Mouse (Mus musculus): ENCODE data around the gene 9030612E09Rik. TPM values are rescaled to one million over a fixed set of nuclear protein-coding genes. Genes with fewer than 3 reads are reported as not detected.

9030612E09Rik gene
- total and polyA plus RNA-seq, 3 experiments: not detected

DNA sequence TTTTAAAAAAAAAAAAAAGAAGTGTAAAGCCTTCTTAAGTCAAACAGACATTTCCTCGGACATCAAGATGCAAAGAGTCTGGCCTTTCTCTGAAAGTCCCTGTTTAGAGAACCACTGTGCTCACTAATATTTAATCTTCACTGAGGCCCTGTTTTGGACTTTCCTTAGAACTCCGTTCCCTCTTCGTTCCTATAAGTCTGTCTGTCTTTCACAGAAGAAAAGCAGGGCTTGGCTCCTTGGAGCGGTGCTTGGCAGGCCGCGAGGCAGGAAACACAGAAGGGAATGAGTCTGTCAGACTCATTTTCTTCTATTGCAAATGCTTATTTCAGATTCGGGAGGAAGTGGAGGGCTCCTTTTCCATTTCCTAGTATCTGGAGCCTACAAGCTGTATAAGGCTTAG is 5.7 kb upstream of the 9030612E09Rik start:
- no peaks in the 10 kb centered on the region for H3K4me1 ChIP-seq (ENCODE audit: insufficient read depth, low read depth, low read length)
- no peaks in the 10 kb centered on the region for H3K36me3 ChIP-seq (replicated peaks)
- ATAC-seq (ENCODE audit: extremely low read depth, insufficient number of reproducible peaks, low FRiP score, poor library complexity, severe bottlenecking) (no peak), DNase-seq (ENCODE audit: low spot score) (no peak)
- no peak overlapping the region for H3K4me3 ChIP-seq (ENCODE audit: low read depth, low read length)
- TF ChIP-seq CTCF (IDR thresholded peaks at IDR 0.05; ENCODE audit: low read depth, low read length): no peak
- no peak for TF ChIP-seq GATA2 (IDR thresholded peaks at IDR 0.05; ENCODE audit: borderline replicate concordance, low read depth, low read length)
- no peak for TF ChIP-seq POLR2AphosphoS5 (IDR thresholded peaks at IDR 0.05; ENCODE audit: insufficient replicate concordance, low read depth, low read length)
- no peak for TF ChIP-seq TAL1 (conservative IDR thresholded peaks at IDR 0.05; ENCODE audit: low read depth, low read length)
- TF ChIP-seq GATA1 (IDR thresholded peaks at IDR 0.05; ENCODE audit: borderline replicate concordance, low read length): no peak
- 0 out of 2 replicates have a peak, but pooled peaks cover 6% of the 10 kb centered on the region for H3K27me3 ChIP-seq (ENCODE audit: insufficient read depth, low read length)
- no peaks in the 10 kb centered on the region for H3K9me3 ChIP-seq (replicated peaks)

DNA sequence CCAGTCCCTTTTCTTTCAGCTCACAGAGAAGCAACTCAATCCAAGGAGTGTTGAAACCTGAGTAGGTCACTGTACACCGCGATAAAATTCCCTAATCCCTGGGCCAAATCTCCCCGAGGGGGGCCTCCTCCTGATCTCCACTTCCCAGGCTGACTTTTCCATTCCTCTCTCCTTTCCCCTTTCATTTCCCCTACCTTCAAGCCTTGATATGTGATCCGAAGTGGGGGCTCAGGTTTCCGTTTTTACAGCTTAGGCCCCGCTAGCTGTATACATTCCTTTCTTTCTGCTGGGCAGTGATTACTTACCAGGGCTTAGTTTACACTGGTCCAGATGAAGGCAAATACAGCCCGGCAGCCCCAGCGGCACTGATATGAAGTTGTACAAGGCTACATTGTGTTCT is 3.4 kb upstream of the 9030612E09Rik start:
- no peak for TF ChIP-seq GATA1 (IDR thresholded peaks at IDR 0.05; ENCODE audit: borderline replicate concordance, low read length)
- no peak for DNase-seq (ENCODE audit: low spot score)
- Histone ChIP-seq H3K36me3 (replicated peaks) (no peaks in the 10 kb centered on the region), H3K9me3 (replicated peaks) (no peaks in the 10 kb centered on the region), H3K4me1 (ENCODE audit: insufficient read depth, low read depth, low read length) (no peaks in the 10 kb centered on the region), H3K4me3 (ENCODE audit: low read depth, low read length) (no peak overlapping the region), H3K27me3 (ENCODE audit: insufficient read depth, low read length) (0 out of 2 replicates have a peak, but pooled peaks cover 6% of the 10 kb centered on the region)
- no peak for ATAC-seq (ENCODE audit: extremely low read depth, insufficient number of reproducible peaks, low FRiP score, poor library complexity, severe bottlenecking)

DNA sequence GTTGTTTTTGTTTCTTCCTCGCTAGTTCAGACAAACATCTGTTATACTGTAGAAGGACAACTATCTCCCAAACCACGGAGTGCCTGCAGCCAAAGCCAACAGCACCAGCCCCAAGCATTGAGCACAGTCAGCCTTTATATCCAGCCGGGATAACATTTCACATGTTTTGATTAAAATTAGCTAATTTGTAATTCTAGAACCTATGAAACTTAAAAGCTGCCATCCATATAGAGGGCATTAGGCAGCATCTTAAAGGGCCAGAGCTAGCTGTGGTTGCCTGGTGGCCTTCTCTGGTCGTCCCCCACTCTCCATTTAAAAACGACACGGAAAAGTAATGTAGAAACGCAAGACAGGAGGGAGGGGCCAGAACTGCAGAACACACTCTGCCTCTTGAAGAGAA is 2.4 kb upstream of the 9030612E09Rik start:
- Histone ChIP-seq H3K9me3 (replicated peaks) (no peaks in the 10 kb centered on the region), H3K27me3 (ENCODE audit: insufficient read depth, low read length) (0 out of 2 replicates have a peak, but pooled peaks cover 6% of the 10 kb centered on the region)

DNA sequence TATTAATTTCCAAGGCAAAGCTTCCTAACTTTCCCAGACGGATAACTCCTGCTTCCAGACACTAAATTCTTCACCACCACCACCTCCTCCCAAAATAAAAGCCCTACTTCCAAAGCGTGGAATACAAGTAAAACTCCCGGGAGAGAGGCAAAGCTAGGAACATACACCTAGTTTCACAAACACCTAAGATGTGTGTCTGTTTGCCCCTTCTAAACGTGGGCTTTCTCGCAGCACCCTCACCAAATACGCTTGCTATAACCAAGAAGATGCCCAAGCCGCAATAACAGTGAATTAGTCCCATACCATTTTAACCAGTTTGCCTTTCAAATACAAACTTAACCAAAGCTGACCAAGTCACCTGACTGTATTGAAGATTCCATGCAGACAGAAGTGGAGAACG is 1.9 kb upstream of the 9030612E09Rik start:
- no peaks in the 10 kb centered on the region for H3K36me3 ChIP-seq (replicated peaks)
- H3K27me3 ChIP-seq (ENCODE audit: insufficient read depth, low read length): 0 out of 2 replicates have a peak, but pooled peaks cover 6% of the 10 kb centered on the region
- H3K4me1 ChIP-seq (ENCODE audit: insufficient read depth, low read depth, low read length): no peaks in the 10 kb centered on the region
- no peak for TF ChIP-seq TAL1 (conservative IDR thresholded peaks at IDR 0.05; ENCODE audit: low read depth, low read length)
- no peaks in the 10 kb centered on the region for H3K9me3 ChIP-seq (replicated peaks)
- DNase-seq (ENCODE audit: low spot score): no peak
- ATAC-seq (ENCODE audit: extremely low read depth, insufficient number of reproducible peaks, low FRiP score, poor library complexity, severe bottlenecking): no peak
- no peak overlapping the region for H3K4me3 ChIP-seq (ENCODE audit: low read depth, low read length)

More for the DNA sequence above, 2.4 kb upstream of the 9030612E09Rik start:
- DNase-seq (ENCODE audit: low spot score) (no peak), ATAC-seq (ENCODE audit: extremely low read depth, insufficient number of reproducible peaks, low FRiP score, poor library complexity, severe bottlenecking) (no peak)
- Histone ChIP-seq H3K4me3 (ENCODE audit: low read depth, low read length) (no peak overlapping the region), H3K4me1 (ENCODE audit: insufficient read depth, low read depth, low read length) (no peaks in the 10 kb centered on the region), H3K36me3 (replicated peaks) (no peaks in the 10 kb centered on the region)
- TF ChIP-seq GATA2 (IDR thresholded peaks at IDR 0.05; ENCODE audit: borderline replicate concordance, low read depth, low read length) (no peak), GATA1 (IDR thresholded peaks at IDR 0.05; ENCODE audit: borderline replicate concordance, low read length) (no peak), CTCF (IDR thresholded peaks at IDR 0.05; ENCODE audit: low read depth, low read length) (no peak), TAL1 (conservative IDR thresholded peaks at IDR 0.05; ENCODE audit: low read depth, low read length) (no peak), POLR2AphosphoS5 (IDR thresholded peaks at IDR 0.05; ENCODE audit: insufficient replicate concordance, low read depth, low read length) (no peak)

DNA sequence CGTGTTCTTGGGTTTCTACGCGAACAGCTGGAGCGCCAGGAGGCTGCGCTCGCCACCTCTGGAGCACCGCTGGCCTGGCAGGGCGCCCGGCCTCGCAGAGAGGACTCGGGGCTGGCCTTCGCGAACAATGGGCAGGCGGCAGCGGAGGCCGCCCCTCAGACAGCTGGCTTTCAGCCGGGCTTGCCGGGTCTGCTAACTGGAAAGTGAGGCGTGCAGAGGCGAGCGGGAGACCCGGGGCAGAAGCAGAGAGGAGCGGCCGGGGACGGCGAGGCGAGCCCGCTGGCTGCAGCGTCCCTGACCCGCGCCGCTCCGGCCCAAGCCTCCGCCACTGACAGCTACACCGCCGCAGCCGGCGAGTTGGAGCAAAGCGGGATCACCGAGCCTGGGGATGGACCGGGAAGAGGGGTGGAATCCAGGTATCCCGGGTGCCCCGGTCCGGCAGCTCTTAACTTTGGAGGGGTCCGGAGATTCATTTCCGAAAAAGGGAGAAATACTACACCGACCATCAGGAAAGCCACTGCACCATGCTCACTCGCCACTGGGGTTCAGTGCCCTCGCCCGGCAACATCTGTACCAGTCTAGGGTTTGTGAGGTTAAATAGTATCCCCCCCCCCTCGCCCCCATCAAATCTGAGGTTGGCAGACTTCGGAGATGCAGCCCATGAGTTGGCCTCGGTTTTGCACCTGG is 1.2 kb upstream of the 9030612E09Rik start:
- H3K4me3 ChIP-seq (ENCODE audit: low read depth, low read length): no peak overlapping the region
- ATAC-seq (ENCODE audit: extremely low read depth, insufficient number of reproducible peaks, low FRiP score, poor library complexity, severe bottlenecking) (no peak), DNase-seq (ENCODE audit: low spot score) (no peak)
- H3K4me1 ChIP-seq (ENCODE audit: insufficient read depth, low read depth, low read length): no peaks in the 10 kb centered on the region
- 0 out of 2 replicates have a peak, but pooled peaks cover 6% of the 10 kb centered on the region for H3K27me3 ChIP-seq (ENCODE audit: insufficient read depth, low read length)
- H3K36me3 ChIP-seq (replicated peaks): no peaks in the 10 kb centered on the region
- no peak for TF ChIP-seq CTCF (IDR thresholded peaks at IDR 0.05; ENCODE audit: low read depth, low read length)
- TF ChIP-seq GATA2 (IDR thresholded peaks at IDR 0.05; ENCODE audit: borderline replicate concordance, low read depth, low read length): no peak
- no peaks in the 10 kb centered on the region for H3K9me3 ChIP-seq (replicated peaks)

DNA sequence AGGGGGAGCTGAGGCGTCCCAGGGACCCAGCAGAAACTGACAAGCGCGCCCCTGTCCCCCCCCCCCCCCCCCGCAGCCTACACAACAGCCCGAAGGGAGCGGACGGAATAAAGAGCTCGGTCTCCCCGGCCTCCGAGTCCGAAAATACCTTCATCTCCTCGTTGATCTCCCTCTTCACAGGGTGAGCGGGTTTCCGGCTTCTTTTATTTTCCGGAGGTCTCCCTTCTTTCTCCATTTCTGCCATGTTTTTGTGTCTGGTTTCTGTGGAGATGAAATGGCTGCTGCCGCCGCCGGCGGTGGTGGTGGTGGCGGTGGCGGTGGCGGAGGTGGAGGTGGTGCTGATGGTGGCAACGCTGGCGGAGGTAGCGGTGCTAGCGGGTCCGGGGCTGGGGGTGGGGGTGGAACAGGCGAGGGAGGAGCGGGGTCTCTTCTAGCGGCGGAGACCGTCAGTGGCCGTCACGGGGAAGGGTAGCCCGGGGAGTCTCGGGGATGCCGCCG is 627 bp upstream of the 9030612E09Rik start:
- Histone ChIP-seq H3K4me1 (ENCODE audit: insufficient read depth, low read depth, low read length) (no peaks in the 10 kb centered on the region), H3K9me3 (replicated peaks) (no peaks in the 10 kb centered on the region), H3K4me3 (ENCODE audit: low read depth, low read length) (no peak overlapping the region), H3K27me3 (ENCODE audit: insufficient read depth, low read length) (0 out of 2 replicates have a peak, but pooled peaks cover 6% of the 10 kb centered on the region), H3K36me3 (replicated peaks) (no peaks in the 10 kb centered on the region)
- TF ChIP-seq GATA1 (IDR thresholded peaks at IDR 0.05; ENCODE audit: borderline replicate concordance, low read length) (no peak), POLR2AphosphoS5 (IDR thresholded peaks at IDR 0.05; ENCODE audit: insufficient replicate concordance, low read depth, low read length) (no peak), GATA2 (IDR thresholded peaks at IDR 0.05; ENCODE audit: borderline replicate concordance, low read depth, low read length) (no peak), CTCF (IDR thresholded peaks at IDR 0.05; ENCODE audit: low read depth, low read length) (no peak), TAL1 (conservative IDR thresholded peaks at IDR 0.05; ENCODE audit: low read depth, low read length) (no peak)
- no peak for ATAC-seq (ENCODE audit: extremely low read depth, insufficient number of reproducible peaks, low FRiP score, poor library complexity, severe bottlenecking)
- no peak for DNase-seq (ENCODE audit: low spot score)

DNA sequence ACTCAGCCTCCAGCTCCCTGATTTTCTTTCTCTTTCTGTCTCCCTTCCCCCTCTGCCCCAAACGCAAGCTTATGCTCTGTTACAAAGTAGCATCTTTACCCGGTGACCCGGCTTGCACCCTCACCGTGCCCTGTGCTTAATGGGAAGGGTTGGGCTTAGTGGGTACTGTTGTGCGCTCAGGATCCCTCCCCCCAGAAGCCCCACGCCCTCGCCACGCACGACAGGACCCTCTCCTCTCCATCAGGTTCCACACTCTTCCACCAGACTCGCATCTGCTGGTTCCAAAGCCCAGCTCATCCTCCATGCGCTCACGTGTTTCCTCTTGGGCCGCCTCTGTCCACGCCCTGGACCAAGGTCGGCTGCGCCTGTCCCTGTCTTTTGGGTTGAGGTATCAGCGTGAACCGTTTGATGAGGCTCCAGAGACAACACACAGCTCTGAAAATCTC is 675 bp downstream of the 9030612E09Rik start:
- Histone ChIP-seq H3K9me3 (replicated peaks) (no peaks in the 10 kb centered on the region), H3K4me1 (ENCODE audit: insufficient read depth, low read depth, low read length) (no peaks in the 10 kb centered on the region), H3K27me3 (ENCODE audit: insufficient read depth, low read length) (0 out of 2 replicates have a peak, but pooled peaks cover 6% of the 10 kb centered on the region), H3K36me3 (replicated peaks) (no peaks in the 10 kb centered on the region), H3K4me3 (ENCODE audit: low read depth, low read length) (no peak overlapping the region)
- ATAC-seq (ENCODE audit: extremely low read depth, insufficient number of reproducible peaks, low FRiP score, poor library complexity, severe bottlenecking) (no peak), DNase-seq (ENCODE audit: low spot score) (no peak)
- TF ChIP-seq TAL1 (conservative IDR thresholded peaks at IDR 0.05; ENCODE audit: low read depth, low read length) (no peak), POLR2AphosphoS5 (IDR thresholded peaks at IDR 0.05; ENCODE audit: insufficient replicate concordance, low read depth, low read length) (no peak), CTCF (IDR thresholded peaks at IDR 0.05; ENCODE audit: low read depth, low read length) (no peak), GATA1 (IDR thresholded peaks at IDR 0.05; ENCODE audit: borderline replicate concordance, low read length) (no peak), GATA2 (IDR thresholded peaks at IDR 0.05; ENCODE audit: borderline replicate concordance, low read depth, low read length) (no peak)

Measured in G1E (cell line).